Mouse (Mus musculus): ENCODE measurements around the gene Hcrtr1.

The Hcrtr1 gene

GRCm38 (mm10) chr4:130124110-130124509 is 15.0 kb downstream of the Hcrtr1 start:
- no peak for DNase-seq (ENCODE audit: low read depth, low spot score)

GRCm38 (mm10) chr4:130123020-130123419 is 16.1 kb downstream of the Hcrtr1 start:
- no peak for DNase-seq (ENCODE audit: low read depth, low spot score)

DNA sequence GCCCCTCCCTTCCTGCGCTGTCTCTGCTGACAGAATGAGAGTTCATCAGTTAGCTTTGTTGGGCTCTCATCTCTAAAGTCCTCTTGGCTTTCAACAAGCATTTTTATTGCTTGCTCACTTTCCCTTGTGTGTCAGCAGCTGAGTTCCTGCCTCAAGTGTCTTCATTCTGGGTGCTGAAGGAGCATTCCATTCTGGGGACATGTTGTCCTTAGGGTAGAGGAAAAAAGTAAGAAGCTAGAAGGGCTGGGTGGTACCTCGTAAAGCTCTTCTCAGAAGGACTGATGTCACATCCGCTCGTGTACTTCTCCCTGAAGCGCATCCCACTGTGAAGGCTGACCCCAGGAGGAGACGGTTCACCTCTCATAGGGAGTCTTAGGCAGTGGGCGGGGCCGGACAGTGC is 17.6 kb downstream of the Hcrtr1 start:
- no peak for DNase-seq (ENCODE audit: low read depth, low spot score)

- DNase-seq (ENCODE audit: low read depth, low spot score): no peak
These were observed 18.4 kb downstream of the Hcrtr1 start for GRCm38 (mm10) chr4:130120752-130121151.

DNA sequence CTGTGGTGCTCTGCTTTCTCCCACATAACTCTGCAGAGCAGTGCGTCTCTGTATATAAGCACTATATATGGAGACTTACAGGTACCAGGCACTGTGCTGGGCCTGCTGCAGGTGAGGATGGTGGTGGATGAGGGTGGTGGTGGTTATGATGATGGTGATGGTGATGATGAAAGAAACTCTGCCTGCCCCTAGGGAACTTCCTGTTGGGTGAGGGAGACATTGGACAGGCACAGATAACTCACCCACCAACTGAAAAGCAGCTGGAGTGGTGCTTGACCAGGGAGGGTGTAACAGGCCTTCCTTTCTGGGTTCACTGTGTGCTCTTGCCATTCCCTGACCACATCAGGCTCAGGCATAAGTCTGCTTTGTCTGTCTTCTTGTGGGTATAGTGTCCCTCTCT is 26.4 kb downstream of the Hcrtr1 start:
- DNase-seq (ENCODE audit: low read depth, low spot score): no peak

- DNase-seq (ENCODE audit: low read depth, low spot score): no peak
These were observed 26.9 kb downstream of the Hcrtr1 start for GRCm38 (mm10) chr4:130112299-130112698.

DNA sequence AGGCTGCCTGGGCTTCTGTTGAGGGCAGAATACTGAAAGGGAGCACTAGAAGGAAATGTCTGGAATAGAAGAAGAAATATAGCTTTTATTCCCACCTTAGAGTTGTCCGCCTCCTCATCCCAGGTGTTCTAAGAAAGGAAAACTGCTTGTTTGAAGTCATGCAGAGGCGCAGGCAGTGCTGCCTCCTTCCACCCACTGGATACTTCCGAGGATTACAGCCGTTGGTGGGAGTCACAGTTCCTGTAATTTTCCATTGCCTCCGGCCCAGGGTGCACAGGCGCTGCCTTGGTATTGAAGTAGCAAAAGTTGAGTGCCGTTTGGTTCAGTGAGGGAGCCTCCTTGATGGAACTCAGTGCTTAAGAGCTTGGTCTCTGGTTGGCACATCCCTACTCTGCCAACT is 29.1 kb downstream of the Hcrtr1 start:
- DNase-seq (ENCODE audit: low read depth, low spot score): no peak

GRCm38 (mm10) chr4:130109666-130110065 is 29.5 kb downstream of the Hcrtr1 start:
- no peak for DNase-seq (ENCODE audit: low read depth, low spot score)

DNA sequence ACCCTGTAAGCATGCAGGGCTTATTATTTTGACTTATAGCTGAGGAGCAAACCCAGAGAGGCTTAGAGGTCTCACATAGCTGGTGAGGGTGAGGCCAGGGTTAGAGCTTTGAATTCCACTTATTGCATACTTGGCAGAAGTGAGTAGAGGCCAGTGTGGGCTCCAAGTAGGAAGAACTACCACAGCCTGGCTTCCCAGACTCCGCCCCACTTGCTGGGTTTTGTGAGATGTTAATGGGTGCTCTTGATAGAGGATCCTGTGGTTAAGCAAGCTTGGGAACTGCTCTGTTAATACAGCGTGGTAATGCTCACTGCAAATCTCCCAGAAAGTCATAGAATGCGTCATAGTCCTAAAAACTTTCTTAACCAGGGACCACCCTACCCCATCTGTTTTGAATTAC is 30.2 kb downstream of the Hcrtr1 start:
- no peak for DNase-seq (ENCODE audit: low read depth, low spot score)

DNA sequence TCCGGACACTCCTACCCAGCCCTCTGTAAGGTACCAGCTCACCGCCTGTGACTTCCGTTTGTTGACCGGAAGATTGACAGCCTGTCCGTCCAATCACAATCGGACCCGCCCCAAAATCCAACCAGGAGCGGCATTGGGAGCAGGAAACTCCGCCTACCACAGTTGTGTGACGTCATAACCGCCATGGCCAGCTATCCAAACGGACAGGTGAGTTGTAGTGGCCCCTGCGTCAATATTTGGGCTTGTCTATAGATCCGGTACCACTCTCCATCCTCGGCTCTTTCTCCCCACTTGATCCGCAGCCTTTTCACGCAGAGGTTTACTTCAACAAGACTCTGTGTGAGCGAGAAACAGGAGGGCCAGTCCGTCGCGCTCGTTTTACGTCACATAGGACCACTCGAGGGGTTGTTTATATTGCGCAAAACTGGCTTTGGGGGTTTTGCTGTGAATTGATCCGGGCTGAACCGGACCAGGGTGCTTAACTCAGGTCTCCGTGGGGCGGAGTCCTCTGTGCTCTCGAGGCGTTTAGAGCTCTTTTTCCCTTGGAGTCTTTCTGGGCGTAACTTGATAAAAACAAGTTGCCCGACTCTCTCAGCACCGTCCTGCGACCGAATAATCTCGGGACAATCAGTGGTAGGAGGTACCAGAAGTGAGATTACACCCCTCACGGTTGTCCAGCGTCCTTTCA is 31.6 kb downstream of the Hcrtr1 start:
- DNase-seq (ENCODE audit: low read depth, low spot score): peak; percentile 98

- DNase-seq (ENCODE audit: low read depth, low spot score): no peak
These were observed 32.1 kb downstream of the Hcrtr1 start for GRCm38 (mm10) chr4:130107065-130107443.

DNA sequence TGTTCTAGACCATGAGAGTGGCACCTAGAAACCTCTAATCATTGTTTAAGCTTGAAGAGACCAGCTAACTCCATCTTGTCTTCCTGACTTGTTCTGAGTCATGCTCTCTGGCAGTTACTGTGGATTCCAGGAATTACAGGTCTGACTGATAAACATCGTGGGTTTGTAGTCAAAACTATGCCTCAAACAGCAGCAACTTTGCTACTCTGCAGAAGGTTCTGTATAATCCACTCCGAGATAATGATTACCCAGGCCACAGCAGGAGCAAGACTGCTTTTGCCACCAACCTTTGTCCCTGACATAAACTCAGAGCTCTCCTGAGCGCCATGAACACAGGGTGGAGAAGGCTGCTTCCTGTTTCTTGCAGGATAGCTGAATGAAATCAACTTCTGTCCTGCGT is 34.6 kb downstream of the Hcrtr1 start:
- DNase-seq (ENCODE audit: low read depth, low spot score): no peak

DNA sequence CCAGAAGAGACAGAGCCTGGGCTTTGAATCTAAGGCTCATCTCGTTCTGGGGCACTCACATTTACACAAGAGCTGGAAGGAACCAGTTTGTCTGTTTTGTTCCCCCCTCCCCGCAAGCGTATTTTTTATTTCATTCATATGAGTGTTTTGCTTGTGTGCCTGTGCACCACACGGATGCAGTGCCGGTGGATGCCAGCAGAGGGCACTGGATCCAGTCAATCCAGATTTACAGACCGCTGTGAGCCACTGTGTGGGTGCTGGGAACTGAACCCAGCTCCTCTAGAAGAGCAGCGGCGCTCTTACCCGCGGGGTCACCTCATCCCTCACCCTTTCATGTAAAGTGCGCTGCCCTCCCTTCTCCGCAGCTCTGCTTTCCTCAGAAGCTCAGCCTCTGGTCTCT is 35.5 kb downstream of the Hcrtr1 start:
- no peak for DNase-seq (ENCODE audit: low read depth, low spot score)

DNA sequence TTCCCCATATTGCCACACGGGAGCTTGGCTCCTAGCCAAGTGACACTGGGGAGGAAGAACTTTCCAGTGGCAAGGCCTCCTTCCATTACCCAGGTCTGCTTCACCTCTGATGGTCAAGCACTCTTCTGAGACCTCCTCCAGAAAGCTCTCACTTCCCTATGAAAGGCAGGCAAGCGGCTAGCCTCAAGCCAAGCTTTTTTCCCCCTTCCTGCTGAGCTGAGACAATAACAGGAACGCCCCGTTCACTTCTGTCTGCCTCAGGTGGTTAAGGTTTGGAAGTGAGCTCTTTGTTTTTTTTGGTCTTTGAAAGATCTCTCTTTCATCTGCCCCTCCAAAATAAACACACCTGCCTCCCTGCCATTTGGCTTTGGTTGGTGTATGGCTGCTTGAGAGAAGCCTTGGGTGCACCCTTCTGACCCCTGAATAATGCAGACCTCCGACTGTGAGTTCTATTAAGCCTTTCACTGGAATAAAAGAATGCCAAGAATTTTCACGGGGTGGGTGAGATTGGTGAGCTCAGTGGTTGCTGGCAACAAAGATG is 37.0 kb downstream of the Hcrtr1 start, which contains the start of gene Pef1:
Gene Pef1 (plus strand): TSS at position 448 of the 541 bp plus-strand sequence.
- DNase-seq (ENCODE audit: low read depth, low spot score): no peak

GRCm38 (mm10) chr4:130101183-130101582 is 38.0 kb downstream of the Hcrtr1 start:
- no peak for DNase-seq (ENCODE audit: low read depth, low spot score)

DNA sequence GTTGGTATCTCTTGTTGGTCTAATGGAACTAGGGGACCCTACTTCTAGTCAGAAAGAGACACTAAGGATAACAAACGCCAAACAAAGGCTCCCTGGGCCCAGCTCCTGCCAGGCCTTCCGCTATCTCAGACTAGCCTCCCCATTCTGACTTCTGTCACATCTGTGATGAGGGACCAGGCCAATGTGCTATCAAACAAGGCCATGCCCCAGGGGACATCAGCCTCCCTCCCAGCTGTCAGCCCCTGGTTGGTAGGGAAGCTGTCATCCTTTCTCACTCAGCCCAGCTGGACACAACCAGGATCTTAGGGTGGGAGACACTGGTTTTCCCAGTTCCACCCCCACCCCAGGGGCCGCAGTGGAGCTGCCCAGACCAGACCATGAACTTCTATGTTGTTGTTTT is 44.0 kb downstream of the Hcrtr1 start:
- no peak for DNase-seq (ENCODE audit: low read depth, low spot score)

DNA sequence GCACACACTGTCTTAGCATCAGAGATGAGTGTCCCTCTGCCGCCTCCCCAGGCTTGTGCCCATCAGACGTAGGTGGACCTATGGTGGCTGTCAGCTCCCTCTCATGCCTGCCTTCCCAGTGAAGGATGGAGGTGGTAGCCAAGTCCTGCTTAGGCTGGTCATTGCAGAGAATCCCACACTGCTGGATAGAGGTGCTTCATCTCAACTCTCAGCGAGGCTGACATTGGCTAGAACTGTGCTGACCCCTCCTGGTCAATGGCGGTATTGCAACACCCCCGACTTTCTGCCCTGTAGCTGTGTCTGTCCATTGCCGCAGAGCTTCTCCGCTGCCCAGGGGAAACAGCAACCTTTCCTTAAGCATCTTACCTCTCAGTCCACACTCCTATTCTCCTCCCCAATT is 51.9 kb downstream of the Hcrtr1 start:
- DNase-seq (ENCODE audit: low read depth, low spot score): peak; percentile 72

DNA sequence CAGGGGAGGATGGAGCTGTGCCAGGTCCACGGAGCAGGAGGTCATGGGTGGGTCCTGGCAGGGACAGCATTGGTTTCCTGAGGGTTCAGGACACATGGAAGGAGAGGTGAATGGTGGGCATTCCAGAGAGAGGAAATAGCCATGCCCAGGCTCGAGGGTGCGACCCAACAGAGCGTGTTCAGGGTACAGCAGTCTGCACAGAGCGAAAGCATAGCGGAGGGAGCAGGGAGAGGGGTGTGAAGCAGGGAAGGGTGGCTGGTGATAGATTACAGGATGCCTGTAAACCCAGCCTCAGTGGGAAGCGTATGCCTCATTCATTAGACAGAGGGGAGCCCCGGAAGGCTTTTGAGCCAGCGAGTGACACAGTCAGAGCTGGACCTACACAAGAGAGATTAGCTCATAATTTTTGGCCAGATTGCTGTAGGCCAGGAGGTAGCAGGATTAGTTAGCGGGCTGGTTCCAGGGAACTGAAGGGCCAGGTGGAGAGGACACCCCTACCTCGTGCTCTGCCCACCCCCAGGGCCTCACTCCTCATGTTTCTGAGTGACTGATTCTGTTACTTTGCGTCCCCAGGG is 53.8 kb downstream of the Hcrtr1 start:
- DNase-seq (ENCODE audit: low read depth, low spot score): no peak

GRCm38 (mm10) chr4:130084331-130084945 is 54.7 kb downstream of the Hcrtr1 start:
- no peak for DNase-seq (ENCODE audit: low read depth, low spot score)

DNA sequence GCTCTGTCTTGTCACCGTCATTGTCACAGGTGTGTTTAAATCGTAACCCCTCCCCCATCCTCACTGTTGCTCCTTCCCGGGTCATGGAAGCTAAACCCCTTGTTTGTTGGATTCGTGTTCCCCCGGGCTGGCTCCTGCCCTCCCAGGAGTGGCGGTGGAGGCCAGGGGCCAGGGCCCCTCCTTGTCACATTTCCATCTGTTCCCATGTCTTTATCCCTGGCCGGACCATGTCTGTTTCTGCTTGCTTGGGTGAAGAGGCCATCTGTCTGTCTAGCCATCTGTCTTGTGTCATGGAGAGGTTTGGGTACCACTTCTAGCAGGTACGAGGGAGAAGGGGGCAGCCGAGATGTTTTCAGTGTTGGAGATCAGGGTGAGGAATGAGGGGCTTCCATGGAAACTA is 56.9 kb downstream of the Hcrtr1 start:
- DNase-seq (ENCODE audit: low read depth, low spot score): no peak

DNA sequence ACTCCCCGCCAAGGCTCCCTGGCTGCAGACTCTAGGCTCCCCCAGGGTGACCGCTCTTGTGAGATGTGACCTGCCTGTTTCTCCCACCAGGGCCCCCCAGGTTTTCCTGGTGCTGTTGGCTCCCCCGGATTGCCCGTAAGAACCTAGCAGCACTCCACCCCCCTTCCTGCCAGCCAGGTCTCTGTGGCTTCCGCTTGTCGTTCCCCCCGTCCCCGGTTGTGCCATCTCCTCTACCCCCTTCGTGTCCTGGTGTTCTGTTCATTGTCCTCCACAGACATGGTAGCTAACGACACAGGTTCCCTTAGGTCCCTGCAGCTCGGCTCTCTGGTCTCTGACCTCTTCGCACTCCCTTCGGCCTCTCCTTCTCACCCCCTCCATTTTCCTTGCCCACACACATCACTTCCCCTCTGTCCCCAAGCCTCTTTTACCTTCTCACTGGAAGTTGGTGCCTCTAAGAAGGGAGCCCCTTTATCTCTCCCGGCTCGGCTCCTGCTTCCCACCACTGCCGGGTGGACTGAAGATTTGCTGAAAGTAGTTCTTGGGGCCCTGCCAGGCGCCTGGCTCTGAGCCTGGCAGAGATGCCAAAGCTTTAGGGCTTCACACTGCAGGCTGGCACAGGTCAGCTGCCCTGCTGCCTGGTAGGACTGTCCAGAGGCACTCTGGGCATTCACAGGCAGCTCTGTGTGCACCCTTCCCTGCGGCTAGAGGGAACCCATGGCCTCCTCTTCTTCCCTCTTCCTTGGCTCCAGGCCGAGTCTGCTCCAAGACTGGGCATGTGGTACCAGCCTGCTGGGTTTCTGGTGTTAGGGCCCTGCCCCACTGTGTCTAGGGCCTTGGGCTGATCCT is 57.6 kb downstream of the Hcrtr1 start:
- no peak for DNase-seq (ENCODE audit: low read depth, low spot score)
